Mouse (Mus musculus): Measurements from ENCODE around the gene Cyp2b13. TPM values are rescaled to one million over a fixed set of nuclear protein-coding genes. Genes with fewer than 3 reads are reported as not detected.
"Not testable (repeated sequence)": the region's sequence is repeated elsewhere in the genome, so short reads cannot be mapped to it uniquely, and the experiment has no call there.

Cyp2b13 gene
- total RNA-seq (2021), result not detected
- long read RNA-seq, experiment 1, result 0 reads
- long read RNA-seq, experiment 2, result 0 reads

- not testable (repeated sequence) for DNase-seq (ENCODE audit: low spot score in 2 of 2)
Measured at GRCm38 (mm10) chr7:26061197-26061596, at the start of gene Cyp2b13. Cyp2b13 (plus strand) TSS chr7:26061497.

GRCm38 (mm10) chr7:26019814-26020332 lies 41.4 kb upstream of the Cyp2b13 start:
- DNase-seq (ENCODE audit: low spot score in 2 of 2), result not testable (repeated sequence)

- DNase-seq (ENCODE audit: low spot score in 2 of 2), result not testable (repeated sequence)
Measured at GRCm38 (mm10) chr7:26054885-26055630, 6.2 kb upstream of the Cyp2b13 start.

GRCm38 (mm10) chr7:26071677-26072076 lies 10.4 kb downstream of the Cyp2b13 start:
- DNase-seq (ENCODE audit: low spot score in 2 of 2), result not testable (repeated sequence)

GRCm38 (mm10) chr7:26082595-26082994 lies 21.3 kb downstream of the Cyp2b13 start:
- DNase-seq (ENCODE audit: low spot score in 2 of 2), result no peak

GRCm38 (mm10) chr7:26087391-26087790 lies 26.1 kb downstream of the Cyp2b13 start:
- no peak for DNase-seq (ENCODE audit: low spot score in 2 of 2)

- DNase-seq (ENCODE audit: low spot score in 2 of 2), result not testable (repeated sequence)
Measured at GRCm38 (mm10) chr7:26088578-26088977, 27.3 kb downstream of the Cyp2b13 start.

- DNase-seq (ENCODE audit: low spot score in 2 of 2), result not testable (repeated sequence)
Measured at GRCm38 (mm10) chr7:26139623-26140022, 78.3 kb downstream of the Cyp2b13 start.

- DNase-seq (ENCODE audit: low spot score in 2 of 2), result not testable (repeated sequence)
Measured at GRCm38 (mm10) chr7:26143657-26144056, 82.4 kb downstream of the Cyp2b13 start.

Other genes with a start within 250 kb of the Cyp2b13 start
- 1 to 10 TPM; 1.3 to 1.9 TPM for gene Cyp2s1, start 244.6 kb upstream of the Cyp2b13 start, total RNA-seq (2021)
- gene Cyp2b10, start 163.9 kb upstream of the Cyp2b13 start, total RNA-seq (2021), result not detected
- not detected for gene Cyp2b9, start 111.9 kb downstream of the Cyp2b13 start, total RNA-seq (2021)
- gene Vmn1r184, start 198.8 kb downstream of the Cyp2b13 start, total RNA-seq (2021), result not detected
- not detected for gene Cyp2a4, start 245.7 kb downstream of the Cyp2b13 start, total RNA-seq (2021)

Data from layer of hippocampus, postnatal 14 days (tissue).